Mouse (Mus musculus): ENCODE measurements around the gene Arhgap32.

DNA sequence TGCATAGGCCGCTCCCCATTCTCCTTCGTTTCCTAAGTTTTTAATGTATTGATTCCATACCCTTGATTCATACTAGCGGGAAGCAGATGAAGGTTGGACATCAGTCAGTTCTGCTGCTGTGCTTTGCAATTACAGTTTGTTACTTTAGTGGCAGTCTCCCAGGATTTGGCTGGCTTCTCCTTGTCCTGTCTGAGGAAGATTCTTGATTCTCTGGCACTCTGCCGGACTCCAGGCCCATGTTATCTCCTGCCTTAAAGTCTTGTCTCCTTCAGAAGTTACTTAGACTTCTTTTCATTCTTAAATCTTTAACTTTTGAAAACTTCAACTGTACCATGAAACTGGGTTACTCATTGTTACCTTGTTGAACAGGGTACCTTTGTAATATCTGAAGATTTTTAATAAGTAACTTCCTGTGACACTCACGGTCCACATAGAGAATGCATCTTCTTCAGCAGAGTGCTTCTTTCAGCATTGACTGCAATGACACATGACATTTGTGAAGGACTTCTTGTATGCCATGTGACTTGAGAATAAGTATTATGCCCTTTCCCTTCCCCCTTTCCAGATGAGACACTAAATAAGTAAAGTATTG lies 52.7 kb downstream of the Arhgap32 start:
- TF ChIP-seq TCF12 (IDR thresholded peaks at IDR 0.05; ENCODE audit: insufficient read depth, poor library complexity, severe bottlenecking): no peak
- TF ChIP-seq POLR2A (IDR thresholded peaks at IDR 0.05; ENCODE audit: insufficient read length, low read depth): no peak
- TF ChIP-seq E2F4 (IDR thresholded peaks at IDR 0.05; ENCODE audit: insufficient read depth): no peak
- TF ChIP-seq MYOD1 (IDR thresholded peaks at IDR 0.05; ENCODE audit: control insufficient read depth in 1 of 3, insufficient read length in 2 of 3, low read depth in 2 of 3): no peak
- no peak for TF ChIP-seq USF1 (IDR thresholded peaks at IDR 0.05; ENCODE audit: low read depth)
- no peak for TF ChIP-seq REST (IDR thresholded peaks at IDR 0.05; ENCODE audit: insufficient read depth, insufficient read length)
- TF ChIP-seq CEBPB (IDR thresholded peaks at IDR 0.05; ENCODE audit: insufficient read depth, poor library complexity, severe bottlenecking): no peak
- no peak for TF ChIP-seq MAX (IDR thresholded peaks at IDR 0.05; ENCODE audit: low read depth)
- TF ChIP-seq TCF3 (IDR thresholded peaks at IDR 0.05; ENCODE audit: insufficient read length, low read depth): no peak
- no peak for TF ChIP-seq POLR2AphosphoS2 (IDR thresholded peaks at IDR 0.05; ENCODE audit: insufficient read length, low read depth)
- TF ChIP-seq SRF (IDR thresholded peaks at IDR 0.05; ENCODE audit: control insufficient read depth, insufficient read length, low read depth): no peak
- TF ChIP-seq MYOG (IDR thresholded peaks at IDR 0.05; ENCODE audit: control insufficient read depth in 1 of 3, insufficient read depth in 1 of 3, insufficient read length in 2 of 3, low read depth in 2 of 3): no peak
